Mouse (Mus musculus): Measurements from ENCODE around the gene Hoxd11. TPM values are rescaled to one million over a fixed set of nuclear protein-coding genes. Genes with fewer than 3 reads are reported as not detected.

Hoxd11 gene
- polyA plus RNA-seq, 1 experiment, result not detected

DNA sequence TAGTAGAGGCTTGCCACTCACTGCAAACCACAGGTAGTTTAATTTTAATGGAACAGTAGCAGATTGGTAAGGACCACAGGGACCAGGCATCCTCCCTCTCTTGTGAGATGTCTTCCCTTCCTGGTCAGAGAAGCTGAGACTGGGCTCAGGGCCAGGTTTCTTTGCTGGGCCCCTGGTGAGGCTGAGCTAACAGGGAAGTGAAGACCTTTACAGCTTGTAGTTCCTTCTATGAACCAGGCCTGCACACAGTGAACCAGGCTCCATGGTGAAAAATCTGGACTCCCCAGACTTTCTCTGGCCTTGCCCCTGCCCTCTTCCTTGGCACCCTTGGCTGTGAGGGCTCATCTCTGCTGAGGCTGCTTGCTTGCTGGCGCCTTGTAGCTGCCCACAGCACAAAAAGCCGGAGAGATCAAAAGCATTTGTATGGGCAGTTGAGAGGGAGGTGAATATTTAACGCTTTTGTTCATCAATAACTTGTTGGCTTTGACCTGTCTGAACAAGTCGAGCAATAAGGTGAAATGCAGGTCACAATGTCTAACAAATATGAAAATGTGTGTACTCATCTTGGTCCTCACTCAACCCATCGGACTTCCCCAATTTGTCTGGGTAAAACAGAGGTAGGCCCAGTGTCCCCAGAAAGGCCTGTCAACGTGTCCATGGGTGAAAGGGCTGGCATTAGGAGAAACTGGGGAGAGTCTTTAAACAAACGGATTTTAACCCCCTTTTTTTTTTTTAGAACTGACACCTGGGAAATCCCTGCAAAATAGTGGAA is 45.1 kb downstream of the Hoxd11 start:
- 69% methylated on average over 7 of the region's 7 CpGs for WGBS
- no peak for DNase-seq
- Histone ChIP-seq H3K4me3 (ENCODE audit: control insufficient read depth, insufficient read depth, low read length) (no peak overlapping the region), H3K27me3 (ENCODE audit: control insufficient read depth, insufficient read depth, low read length) (peaks cover 7% of the 10 kb centered on the region), H3K4me1 (replicated peaks; ENCODE audit: control insufficient read depth, insufficient read depth, low read length) (no peaks in the 10 kb centered on the region), H3K36me3 (ENCODE audit: control insufficient read depth, insufficient read depth, low read length) (no peaks in the 10 kb centered on the region), H3K27ac (ENCODE audit: control insufficient read depth, insufficient read depth, low read length) (no peak overlapping the region)
- TF ChIP-seq CTCF (IDR thresholded peaks at IDR 0.05; ENCODE audit: borderline replicate concordance, control insufficient read depth, extremely low read depth, insufficient read depth, low read length, poor library complexity) (no peak), POLR2A (IDR thresholded peaks at IDR 0.05; ENCODE audit: control insufficient read depth, extremely low read depth, insufficient read depth, low read length, poor library complexity) (no peak)

GRCm38 (mm10) chr2:74725171-74725570 is 45.8 kb downstream of the Hoxd11 start:
- H3K36me3 ChIP-seq (ENCODE audit: control insufficient read depth, insufficient read depth, low read length), result no peaks in the 10 kb centered on the region
- no peak overlapping the region for H3K4me3 ChIP-seq (ENCODE audit: control insufficient read depth, insufficient read depth, low read length)
- DNase-seq, result no peak
- no peaks in the 10 kb centered on the region for H3K4me1 ChIP-seq (replicated peaks; ENCODE audit: control insufficient read depth, insufficient read depth, low read length)
- peaks cover 7% of the 10 kb centered on the region for H3K27me3 ChIP-seq (ENCODE audit: control insufficient read depth, insufficient read depth, low read length)
- WGBS, result 76% methylated on average over 17 of the region's 17 CpGs
- TF ChIP-seq POLR2A (IDR thresholded peaks at IDR 0.05; ENCODE audit: control insufficient read depth, extremely low read depth, insufficient read depth, low read length, poor library complexity), result no peak
- no peak for TF ChIP-seq CTCF (IDR thresholded peaks at IDR 0.05; ENCODE audit: borderline replicate concordance, control insufficient read depth, extremely low read depth, insufficient read depth, low read length, poor library complexity)
- H3K27ac ChIP-seq (ENCODE audit: control insufficient read depth, insufficient read depth, low read length), result no peak overlapping the region

DNA sequence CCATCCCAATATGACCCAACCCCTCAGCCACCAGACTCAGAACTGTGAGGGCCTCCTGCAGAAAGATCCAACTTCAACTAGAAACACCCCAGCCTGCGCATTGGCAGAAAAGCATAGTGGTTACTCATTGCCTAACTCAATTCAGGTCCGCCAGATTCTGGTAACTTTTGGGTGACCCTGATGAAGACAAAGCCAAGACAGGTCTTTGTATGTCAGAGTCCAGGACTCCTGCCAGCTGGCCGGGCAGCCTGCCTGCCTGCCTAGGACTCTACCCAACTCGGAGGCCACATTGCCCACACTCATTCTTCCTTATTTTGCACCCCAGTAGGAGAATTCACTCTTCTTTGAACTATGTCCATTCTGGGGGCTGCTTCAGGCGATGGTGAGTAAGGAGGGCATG is 47.2 kb downstream of the Hoxd11 start, which contains the start of gene Gm28230:
Gene Gm28230 (plus strand): TSS at position 178 of the 400 bp plus-strand sequence.
- no peaks in the 10 kb centered on the region for H3K36me3 ChIP-seq (ENCODE audit: control insufficient read depth, insufficient read depth, low read length)
- H3K4me3 ChIP-seq (ENCODE audit: control insufficient read depth, insufficient read depth, low read length), result no peak within 1 kb of the TSS
- no peaks in the 10 kb centered on the region for H3K4me1 ChIP-seq (replicated peaks; ENCODE audit: control insufficient read depth, insufficient read depth, low read length)
- H3K27ac ChIP-seq (ENCODE audit: control insufficient read depth, insufficient read depth, low read length), result no peak within 1 kb of the TSS
- no peak for DNase-seq
- 62% methylated on average over 5 of the region's 5 CpGs for WGBS
- TF ChIP-seq CTCF (IDR thresholded peaks at IDR 0.05; ENCODE audit: borderline replicate concordance, control insufficient read depth, extremely low read depth, insufficient read depth, low read length, poor library complexity) (no peak), POLR2A (IDR thresholded peaks at IDR 0.05; ENCODE audit: control insufficient read depth, extremely low read depth, insufficient read depth, low read length, poor library complexity) (no peak)
- peaks cover 4% of the 10 kb centered on the region; the same call in 1 of the 2 replicates for H3K27me3 ChIP-seq (ENCODE audit: control insufficient read depth, insufficient read depth, low read length)

DNA sequence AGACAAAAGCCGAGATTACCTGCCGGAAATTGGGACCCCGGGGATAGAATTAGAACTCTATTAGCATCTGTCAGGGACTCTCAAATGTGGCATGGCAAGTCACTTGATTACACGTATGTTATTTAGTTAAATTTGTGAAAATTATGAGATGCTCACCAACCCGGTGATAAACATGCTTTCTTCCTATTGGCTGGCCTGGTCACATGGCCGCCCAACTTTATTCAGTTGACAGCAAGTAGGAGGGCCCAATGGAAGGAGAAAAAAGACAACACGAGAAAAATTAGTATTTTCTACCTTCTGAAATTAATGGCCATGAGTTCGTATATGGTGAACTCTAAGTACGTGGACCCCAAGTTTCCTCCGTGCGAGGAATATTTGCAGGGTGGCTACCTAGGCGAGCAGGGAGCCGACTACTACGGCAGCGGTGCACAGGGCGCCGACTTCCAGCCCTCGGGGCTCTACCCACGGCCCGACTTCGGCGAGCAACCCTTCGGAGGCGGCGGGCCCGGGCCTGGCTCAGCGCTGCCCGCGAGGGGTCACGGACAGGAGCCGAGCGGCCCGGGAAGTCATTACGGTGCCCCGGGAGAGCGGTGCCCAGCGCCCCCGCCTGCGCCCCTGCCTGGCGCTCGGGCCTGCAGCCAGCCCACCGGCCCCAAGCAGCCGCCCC is 47.7 kb downstream of the Hoxd11 start:
- Histone ChIP-seq H3K27me3 (ENCODE audit: control insufficient read depth, insufficient read depth, low read length) (peaks cover 4% of the 10 kb centered on the region; the same call in 1 of the 2 replicates), H3K27ac (ENCODE audit: control insufficient read depth, insufficient read depth, low read length) (no peak overlapping the region), H3K36me3 (ENCODE audit: control insufficient read depth, insufficient read depth, low read length) (no peaks in the 10 kb centered on the region), H3K4me1 (replicated peaks; ENCODE audit: control insufficient read depth, insufficient read depth, low read length) (no peaks in the 10 kb centered on the region), H3K4me3 (ENCODE audit: control insufficient read depth, insufficient read depth, low read length) (no peak overlapping the region)
- TF ChIP-seq CTCF (IDR thresholded peaks at IDR 0.05; ENCODE audit: borderline replicate concordance, control insufficient read depth, extremely low read depth, insufficient read depth, low read length, poor library complexity) (no peak), POLR2A (IDR thresholded peaks at IDR 0.05; ENCODE audit: control insufficient read depth, extremely low read depth, insufficient read depth, low read length, poor library complexity) (no peak)
- 14% methylated on average over 43 of the region's 43 CpGs for WGBS
- DNase-seq, result no peak

GRCm38 (mm10) chr2:74727640-74728302 is 48.4 kb downstream of the Hoxd11 start:
- H3K36me3 ChIP-seq (ENCODE audit: control insufficient read depth, insufficient read depth, low read length), result no peaks in the 10 kb centered on the region
- no peaks in the 10 kb centered on the region for H3K4me1 ChIP-seq (replicated peaks; ENCODE audit: control insufficient read depth, insufficient read depth, low read length)
- WGBS, result 28% methylated on average over 25 of the region's 25 CpGs
- H3K27me3 ChIP-seq (ENCODE audit: control insufficient read depth, insufficient read depth, low read length), result peaks cover 5% of the 10 kb centered on the region; the same call in 1 of the 2 replicates
- no peak for DNase-seq
- TF ChIP-seq CTCF (IDR thresholded peaks at IDR 0.05; ENCODE audit: borderline replicate concordance, control insufficient read depth, extremely low read depth, insufficient read depth, low read length, poor library complexity), result no peak
- TF ChIP-seq POLR2A (IDR thresholded peaks at IDR 0.05; ENCODE audit: control insufficient read depth, extremely low read depth, insufficient read depth, low read length, poor library complexity), result no peak
- no peak overlapping the region for H3K4me3 ChIP-seq (ENCODE audit: control insufficient read depth, insufficient read depth, low read length)
- no peak overlapping the region for H3K27ac ChIP-seq (ENCODE audit: control insufficient read depth, insufficient read depth, low read length)

DNA sequence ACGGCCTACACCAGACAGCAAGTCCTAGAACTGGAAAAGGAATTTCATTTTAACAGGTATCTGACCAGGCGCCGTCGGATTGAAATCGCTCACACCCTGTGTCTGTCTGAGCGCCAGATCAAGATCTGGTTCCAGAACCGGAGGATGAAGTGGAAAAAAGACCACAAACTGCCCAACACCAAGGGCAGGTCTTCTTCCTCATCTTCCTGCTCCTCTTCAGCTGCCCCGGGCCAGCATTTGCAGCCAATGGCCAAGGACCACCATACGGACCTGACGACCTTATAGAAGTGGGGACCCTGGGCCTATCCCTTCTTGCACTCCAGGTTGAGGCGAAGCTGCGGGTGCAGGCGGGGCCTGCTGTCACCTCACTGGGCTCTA is 48.9 kb downstream of the Hoxd11 start:
- Histone ChIP-seq H3K4me3 (ENCODE audit: control insufficient read depth, insufficient read depth, low read length) (no peak overlapping the region), H3K27me3 (ENCODE audit: control insufficient read depth, insufficient read depth, low read length) (peaks cover 7% of the 10 kb centered on the region; the same call in 1 of the 2 replicates), H3K27ac (ENCODE audit: control insufficient read depth, insufficient read depth, low read length) (no peak overlapping the region), H3K36me3 (ENCODE audit: control insufficient read depth, insufficient read depth, low read length) (no peaks in the 10 kb centered on the region), H3K4me1 (replicated peaks; ENCODE audit: control insufficient read depth, insufficient read depth, low read length) (no peaks in the 10 kb centered on the region)
- DNase-seq, result no peak
- TF ChIP-seq POLR2A (IDR thresholded peaks at IDR 0.05; ENCODE audit: control insufficient read depth, extremely low read depth, insufficient read depth, low read length, poor library complexity) (no peak), CTCF (IDR thresholded peaks at IDR 0.05; ENCODE audit: borderline replicate concordance, control insufficient read depth, extremely low read depth, insufficient read depth, low read length, poor library complexity) (no peak)
- WGBS, result 84% methylated on average over 13 of the region's 13 CpGs
